Mouse (Mus musculus) neural tube, embryonic 11.5 days (tissue): ENCODE measurements around the gene Cnnm4. TPM values are rescaled to one million over a fixed set of nuclear protein-coding genes. Genes with fewer than 3 reads are reported as not detected.

Experiments used
- ATAC-seq: fragments of 200-750 bp; cut with Nextera tagmentation; 2 replicates; pipeline ENCODE4 v1.8.0; 2017; ENCODE audit warnings: moderate number of reproducible peaks, mild to moderate bottlenecking, moderate TSS enrichment, moderate library complexity; ENCODE audit not compliant: insufficient read depth, low FRiP score, low TSS enrichment
- DNase-seq: peaks from one replicate; pipeline ENCODE4 v3.0.0-alpha.2; 2015; ENCODE audit warnings: low spot score
- H3K27ac ChIP-seq: fragments of 300-500 bp; sonication (generic); 2 replicates; pipeline ENCODE4 v1.5.1; 2014; ENCODE audit warnings: low read depth, mild to moderate bottlenecking, low read length
- H3K27me3 ChIP-seq: fragments of 300-500 bp; sonication (generic); 2 replicates; pipeline ENCODE4 v1.6.1; 2014; ENCODE audit warnings: mild to moderate bottlenecking, low read length, mixed read lengths; ENCODE audit not compliant: control insufficient read depth, insufficient read depth
- H3K36me3 ChIP-seq: fragments of 300-500 bp; sonication (generic); 2 replicates; pipeline ENCODE4 v1.6.1; 2014; ENCODE audit warnings: mild to moderate bottlenecking, low read length, moderate library complexity, mixed read lengths; ENCODE audit not compliant: control insufficient read depth, insufficient read depth
- H3K4me1 ChIP-seq: fragments of 300-500 bp; sonication (generic); 2 replicates; pipeline ENCODE4 v1.6.1; 2014; ENCODE audit warnings: low read length, mixed read lengths; ENCODE audit not compliant: control insufficient read depth, insufficient read depth
- H3K4me2 ChIP-seq: fragments of 300-500 bp; sonication (generic); 2 replicates; pipeline ENCODE4 v1.6.1; 2014; ENCODE audit warnings: low read depth, mild to moderate bottlenecking, moderate library complexity
- H3K4me3 ChIP-seq: fragments of 300-500 bp; sonication (generic); 2 replicates; pipeline ENCODE4 v1.5.1; 2014; ENCODE audit warnings: low read depth, low read length
- H3K9ac ChIP-seq: fragments of 300-500 bp; sonication (generic); 2 replicates; pipeline ENCODE4 v1.6.1; 2014; ENCODE audit warnings: mild to moderate bottlenecking, low read length
- H3K9me3 ChIP-seq: fragments of 300-500 bp; sonication (generic); 2 replicates; pipeline ENCODE4 v1.6.1; 2016; ENCODE audit warnings: low read length; ENCODE audit not compliant: control insufficient read depth
- WGBS: fragments of 180-500 bp; shearing (Covaris S2); extraction: QIAGEN DNeasy Blood & Tissue Kit; methylation state at CpG from one replicate; pipeline ENCODE4 v1.1.7; 2014; 5-methylcytosine and 5-hydroxymethylcytosine counted together
- polyA plus RNA-seq: library from polyadenylated mRNA; unstranded; fragments of >200 nt; fragmentation: Nextera tagmentation; extraction: Ambion mirVana; gene quantifications from 2 replicates; pipeline ENCODE4 v1.2.1, GENCODE M21; 2014

Cnnm4 gene
- polyA plus RNA-seq, 1 experiment from 2014 or later: 14.0 TPM

DNA sequence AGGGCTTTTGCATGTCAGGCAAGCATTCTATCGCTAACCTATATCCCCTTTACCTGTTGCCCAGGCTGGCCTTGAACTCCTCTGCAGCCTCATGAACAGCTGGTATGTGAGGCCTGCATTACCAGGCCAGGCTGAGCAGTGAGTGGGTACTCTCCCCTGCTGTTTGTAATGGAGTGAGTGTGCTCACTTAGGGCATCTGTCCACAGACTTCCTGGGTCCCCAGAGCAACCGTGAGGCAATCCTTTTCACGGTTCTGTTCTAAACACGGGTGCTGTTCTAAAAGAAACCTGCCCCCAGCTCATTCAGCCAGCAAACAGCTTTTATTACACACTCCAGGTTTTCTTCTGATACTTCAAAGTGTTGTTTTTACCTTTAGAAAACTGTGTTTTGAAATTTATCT lies 67.3 kb downstream of the Cnnm4 start:
- H3K4me2 ChIP-seq: no peak overlapping the region
- DNase-seq (no peak), ATAC-seq (no peak)
- no peak overlapping the region for H3K4me3 ChIP-seq
- H3K4me1 ChIP-seq: no peaks in the 10 kb centered on the region
- H3K27me3 ChIP-seq: no peaks in the 10 kb centered on the region
- H3K36me3 ChIP-seq: peaks cover 7% of the 10 kb centered on the region; the same call in 1 of the 2 replicates
- WGBS: 87% methylated on average over 4 of the region's 4 CpGs
- H3K9ac ChIP-seq: no peak overlapping the region
- H3K27ac ChIP-seq: no peak overlapping the region
- no peaks in the 10 kb centered on the region for H3K9me3 ChIP-seq

DNA sequence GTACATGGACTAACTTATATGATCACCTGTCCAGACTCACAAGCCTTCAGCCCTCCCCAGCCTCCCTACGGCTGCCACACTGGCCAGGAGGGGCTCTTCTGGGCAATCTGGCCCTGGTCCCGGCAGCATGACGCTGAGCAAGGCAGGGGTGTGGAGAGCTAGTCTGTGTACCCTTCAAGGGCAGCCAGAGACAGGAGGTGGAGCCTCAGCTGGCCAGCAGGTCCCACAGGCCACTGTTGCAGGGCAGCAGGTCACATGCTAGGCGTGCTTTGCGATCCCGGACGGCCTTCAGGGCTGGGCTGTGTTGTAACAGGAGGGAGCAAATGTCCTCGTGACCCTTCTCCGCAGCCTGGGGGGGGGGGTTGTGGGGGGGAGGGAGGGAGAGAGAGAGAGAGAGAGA lies 67.8 kb downstream of the Cnnm4 start, which contains the start of gene Gm42417:
Gene Gm42417, minus strand, starts transcription at position 244 of the 400 bp plus-strand sequence.
- Histone ChIP-seq H3K9me3 (no peaks in the 10 kb centered on the region), H3K27ac (no peak within 1 kb of the TSS), H3K4me3 (no peak within 1 kb of the TSS), H3K4me1 (no peaks in the 10 kb centered on the region), H3K27me3 (no peaks in the 10 kb centered on the region), H3K36me3 (peaks cover 7% of the 10 kb centered on the region; the same call in 1 of the 2 replicates), H3K9ac (no peak within 1 kb of the TSS), H3K4me2 (no peak within 1 kb of the TSS)
- ATAC-seq (no peak), DNase-seq (no peak)
- WGBS: 47% methylated on average over 9 of the region's 9 CpGs

DNA sequence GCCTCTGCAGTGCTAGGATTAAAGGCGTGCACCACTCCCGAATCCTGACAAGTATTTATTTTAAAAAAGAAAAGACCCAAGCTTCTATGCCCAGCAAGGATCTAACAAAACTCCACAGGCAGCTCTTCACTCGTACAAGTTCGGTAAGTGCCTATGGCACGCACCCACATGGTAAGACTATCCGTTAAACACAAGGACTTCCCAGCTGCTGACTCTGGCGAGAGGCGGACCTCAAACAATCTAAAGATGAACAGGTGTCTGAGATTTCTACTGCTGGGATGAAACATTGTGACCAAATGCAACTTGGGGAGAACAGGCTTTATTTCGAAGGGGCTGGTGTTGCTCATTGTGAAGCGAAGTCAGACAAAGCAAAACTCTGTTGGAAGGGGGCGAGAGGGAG lies 68.7 kb downstream of the Cnnm4 start:
- Histone ChIP-seq H3K9me3 (no peaks in the 10 kb centered on the region), H3K4me1 (no peaks in the 10 kb centered on the region), H3K4me2 (no peak overlapping the region), H3K9ac (no peak overlapping the region), H3K36me3 (peaks cover 7% of the 10 kb centered on the region; the same call in 1 of the 2 replicates), H3K4me3 (no peak overlapping the region), H3K27me3 (no peaks in the 10 kb centered on the region), H3K27ac (no peak overlapping the region)
- DNase-seq (no peak), ATAC-seq (no peak)
- 93% methylated on average over 11 of the region's 11 CpGs for WGBS

DNA sequence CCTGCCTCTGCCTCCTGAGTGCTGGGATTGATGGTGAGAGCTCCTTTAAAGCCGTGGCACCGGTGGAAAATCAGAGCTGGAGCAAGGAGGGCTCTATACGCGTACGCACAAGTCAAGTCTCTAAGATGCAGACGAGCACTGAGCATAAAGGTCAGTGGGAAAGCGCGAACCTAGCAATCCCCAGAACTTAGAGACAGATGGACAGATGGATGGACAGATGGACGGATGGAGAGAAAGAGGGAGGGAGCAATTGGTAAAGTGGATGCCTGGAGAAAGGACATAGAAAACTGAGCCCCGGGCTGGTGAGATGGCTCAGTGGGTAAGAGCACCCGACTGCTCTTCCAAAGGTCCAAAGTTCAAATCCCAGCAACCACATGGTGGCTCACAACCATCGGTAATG lies 69.4 kb downstream of the Cnnm4 start:
- WGBS: 92% methylated on average over 12 of the region's 12 CpGs
- peaks cover 7% of the 10 kb centered on the region; the same call in 1 of the 2 replicates for H3K36me3 ChIP-seq
- H3K4me2 ChIP-seq: no peak overlapping the region
- no peaks in the 10 kb centered on the region for H3K4me1 ChIP-seq
- no peaks in the 10 kb centered on the region for H3K9me3 ChIP-seq
- no peak overlapping the region for H3K9ac ChIP-seq
- DNase-seq (no peak), ATAC-seq (no peak)
- no peaks in the 10 kb centered on the region for H3K27me3 ChIP-seq
- no peak overlapping the region for H3K4me3 ChIP-seq
- H3K27ac ChIP-seq: no peak overlapping the region

DNA sequence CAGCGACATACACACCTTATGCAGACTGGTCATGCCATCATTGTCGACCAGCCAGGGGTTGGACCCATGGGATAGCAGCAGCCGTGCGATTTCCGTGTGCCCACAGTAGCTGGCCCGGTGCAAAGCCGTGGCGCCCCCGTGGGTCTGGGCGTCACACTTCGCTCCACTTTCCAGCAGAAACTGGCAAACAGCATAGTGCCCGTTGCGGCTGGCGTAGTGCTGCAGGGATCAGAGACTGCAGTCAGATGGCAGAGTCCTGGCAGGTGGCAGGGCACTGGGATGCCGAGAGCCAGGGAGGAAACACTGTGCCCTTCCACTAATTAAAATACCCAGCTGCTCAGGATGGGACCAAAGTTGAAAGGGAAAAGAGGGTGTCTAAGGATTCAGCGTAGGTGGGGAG lies 70.4 kb downstream of the Cnnm4 start:
- no peak overlapping the region for H3K4me3 ChIP-seq
- H3K9me3 ChIP-seq: no peaks in the 10 kb centered on the region
- H3K9ac ChIP-seq: no peak overlapping the region
- DNase-seq (no peak), ATAC-seq (no peak)
- H3K27ac ChIP-seq: no peak overlapping the region
- peaks cover 7% of the 10 kb centered on the region; the same call in 1 of the 2 replicates for H3K36me3 ChIP-seq
- H3K4me1 ChIP-seq: peaks cover 6% of the 10 kb centered on the region
- no peak overlapping the region for H3K4me2 ChIP-seq
- no peaks in the 10 kb centered on the region for H3K27me3 ChIP-seq
- WGBS: 95% methylated on average over 16 of the region's 16 CpGs

DNA sequence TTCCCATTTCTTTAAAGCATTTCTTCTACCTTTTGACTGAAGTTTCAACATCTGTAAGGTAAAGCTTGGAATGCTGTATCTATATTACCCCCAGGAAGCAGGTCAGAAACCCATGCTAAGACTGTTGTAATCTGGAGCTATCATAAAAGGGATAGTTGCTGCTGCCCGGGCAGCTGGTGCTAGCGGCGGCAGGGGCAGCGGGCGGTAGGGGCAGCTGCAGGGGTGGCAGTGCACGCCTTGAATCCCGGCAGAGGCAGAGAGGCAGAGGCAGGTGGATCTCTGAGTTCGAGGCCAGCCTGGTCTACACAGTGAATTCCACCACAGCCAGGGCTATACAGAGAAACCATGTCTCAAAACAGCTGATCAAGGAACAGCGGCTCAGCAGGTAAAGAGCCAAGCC lies 71.5 kb downstream of the Cnnm4 start:
- DNase-seq (no peak), ATAC-seq (no peak)
- no peaks in the 10 kb centered on the region for H3K27me3 ChIP-seq
- no peak overlapping the region for H3K27ac ChIP-seq
- whole genome bisulfite sequencing: 92% methylated on average over 9 of the region's 9 CpGs
- no peaks in the 10 kb centered on the region for H3K9me3 ChIP-seq
- H3K4me1 ChIP-seq: peaks cover 6% of the 10 kb centered on the region
- H3K4me3 ChIP-seq: no peak overlapping the region
- no peak overlapping the region for H3K9ac ChIP-seq
- H3K4me2 ChIP-seq: no peak overlapping the region
- peaks cover 7% of the 10 kb centered on the region; the same call in 1 of the 2 replicates for H3K36me3 ChIP-seq

DNA sequence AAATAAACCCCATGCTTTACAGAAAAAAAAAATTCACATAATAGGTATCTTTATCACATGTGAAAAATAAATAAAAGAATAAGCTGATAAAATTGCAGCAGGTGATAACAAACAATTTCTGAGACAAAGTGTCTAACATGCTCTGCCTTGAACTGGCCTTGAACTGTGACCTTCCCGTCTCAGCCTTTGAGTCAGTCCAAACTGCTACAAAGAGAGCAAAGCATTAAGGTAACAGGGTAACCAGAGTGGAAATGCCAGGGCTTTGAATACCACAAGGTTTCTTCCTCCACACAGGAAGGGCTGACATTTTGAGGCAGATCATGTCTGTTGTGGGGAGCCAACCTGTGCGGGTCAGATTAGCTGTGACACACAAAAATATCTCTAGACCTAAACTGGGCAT lies 74.0 kb downstream of the Cnnm4 start:
- no peak overlapping the region for H3K4me2 ChIP-seq
- no peaks in the 10 kb centered on the region for H3K9me3 ChIP-seq
- H3K9ac ChIP-seq: no peak overlapping the region
- 82% methylated on average over 2 of the region's 2 CpGs for WGBS
- H3K27me3 ChIP-seq: no peaks in the 10 kb centered on the region
- peaks cover 20% of the 10 kb centered on the region for H3K36me3 ChIP-seq
- no peak overlapping the region for H3K4me3 ChIP-seq
- DNase-seq (no peak), ATAC-seq (no peak)
- H3K27ac ChIP-seq: no peak overlapping the region
- H3K4me1 ChIP-seq: peaks cover 18% of the 10 kb centered on the region

DNA sequence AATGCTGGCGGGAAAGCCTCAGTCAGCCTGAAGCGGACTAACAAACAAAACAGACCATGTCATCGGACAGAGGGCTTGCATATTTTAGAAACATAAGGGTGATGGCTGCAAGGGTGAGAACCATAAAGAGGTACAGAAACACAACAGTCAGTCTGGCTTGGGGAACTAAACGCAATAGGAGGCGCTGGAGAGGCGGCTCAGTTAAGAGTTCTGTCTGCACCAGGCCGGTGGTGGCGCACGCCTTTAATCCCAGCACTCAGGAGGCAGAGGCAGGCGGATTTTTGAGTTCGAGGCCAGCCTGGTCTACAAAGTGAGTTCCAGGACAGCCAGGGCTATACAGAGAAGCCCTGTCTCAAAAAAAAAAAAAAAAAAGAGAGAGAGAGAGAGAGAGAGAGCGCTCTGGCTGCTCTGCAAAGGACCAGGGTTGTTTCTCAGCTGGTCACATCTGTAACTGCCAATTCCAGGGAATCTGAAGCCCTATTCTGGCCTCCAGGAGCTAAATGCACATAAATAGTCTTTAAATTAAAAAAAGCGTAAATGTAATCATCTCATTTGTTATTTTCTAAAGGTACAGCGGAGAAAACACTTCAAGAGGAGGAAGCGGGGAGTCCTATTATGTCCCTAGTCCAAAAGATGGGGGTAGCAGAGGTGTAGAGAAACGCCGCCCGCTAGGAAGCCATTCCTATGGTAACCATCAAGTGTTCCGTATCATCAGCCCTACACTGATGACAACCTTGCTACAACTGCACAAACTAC lies 74.6 kb downstream of the Cnnm4 start:
- ATAC-seq (no peak), DNase-seq (no peak)
- Histone ChIP-seq H3K27ac (no peak overlapping the region), H3K27me3 (no peaks in the 10 kb centered on the region), H3K4me1 (peaks cover 18% of the 10 kb centered on the region), H3K36me3 (peaks cover 16% of the 10 kb centered on the region), H3K9ac (no peak overlapping the region; the same call in 1 of the 2 replicates), H3K4me3 (peak overlapping the region; percentile 59), H3K9me3 (no peaks in the 10 kb centered on the region), H3K4me2 (peak overlapping the region; percentile 60)
- WGBS: 72% methylated on average over 19 of the region's 19 CpGs

DNA sequence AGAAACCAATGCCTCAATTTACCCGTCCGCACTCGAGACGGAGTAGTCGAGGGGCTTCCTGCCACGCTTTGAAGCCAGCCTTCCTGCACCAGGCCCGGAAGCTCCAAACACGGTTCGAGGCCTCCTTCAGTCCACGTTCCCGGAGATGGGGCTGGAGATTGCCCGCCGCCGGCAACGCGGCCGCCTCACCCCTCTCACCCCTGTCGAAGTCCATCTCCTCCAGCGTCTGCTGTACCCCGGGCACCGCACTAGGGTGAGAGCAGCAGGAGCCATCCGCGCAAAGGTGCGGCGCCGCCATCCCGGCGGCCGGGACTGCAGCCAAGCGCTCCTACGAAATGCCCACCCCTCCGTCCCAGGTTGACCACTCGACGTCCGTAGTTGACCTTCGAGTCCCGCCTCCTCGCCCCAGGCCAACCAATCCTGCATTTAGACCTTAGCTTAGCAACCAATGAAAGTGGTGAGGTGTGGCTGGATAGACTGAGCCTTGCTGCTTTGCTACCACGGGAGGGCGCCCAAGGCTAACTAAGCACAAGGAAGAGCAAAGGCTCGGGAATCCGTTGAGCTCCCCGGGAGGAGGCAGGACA lies 75.6 kb downstream of the Cnnm4 start, which contains the start of gene Ankrd39:
Gene Ankrd39, minus strand, starts transcription at position 558 of the 584 bp plus-strand sequence.
- Histone ChIP-seq H3K27ac (no peak within 1 kb of the TSS), H3K27me3 (no peaks in the 10 kb centered on the region), H3K4me2 (peak within 1 kb of the TSS; percentile 60), H3K4me3 (peak within 1 kb of the TSS; percentile 59), H3K36me3 (peaks cover 21% of the 10 kb centered on the region), H3K4me1 (peaks cover 18% of the 10 kb centered on the region), H3K9me3 (no peaks in the 10 kb centered on the region), H3K9ac (peak within 1 kb of the TSS; percentile 69)
- ATAC-seq (peak; percentile 96), DNase-seq (peak; percentile 96)
- 0% methylated on average over 43 of the region's 43 CpGs for WGBS
